Mouse (Mus musculus) ES-E14 (cell line): ENCODE measurements around the gene Nprl2.

ENCODE experiments used
- HCFC1 ChIP-seq: IDR thresholded peaks from 2 replicates; pipeline ENCODE4 v1.6.1; 2012; ENCODE audit warnings: low read length, inconsistent platforms, borderline replicate concordance; ENCODE audit not compliant: insufficient read depth
- MAFK ChIP-seq: IDR thresholded peaks from 2 replicates; pipeline ENCODE4 v1.6.1; 2014; ENCODE audit warnings: mild to moderate bottlenecking, low read depth, low read length, inconsistent platforms; ENCODE audit not compliant: insufficient read depth

DNA sequence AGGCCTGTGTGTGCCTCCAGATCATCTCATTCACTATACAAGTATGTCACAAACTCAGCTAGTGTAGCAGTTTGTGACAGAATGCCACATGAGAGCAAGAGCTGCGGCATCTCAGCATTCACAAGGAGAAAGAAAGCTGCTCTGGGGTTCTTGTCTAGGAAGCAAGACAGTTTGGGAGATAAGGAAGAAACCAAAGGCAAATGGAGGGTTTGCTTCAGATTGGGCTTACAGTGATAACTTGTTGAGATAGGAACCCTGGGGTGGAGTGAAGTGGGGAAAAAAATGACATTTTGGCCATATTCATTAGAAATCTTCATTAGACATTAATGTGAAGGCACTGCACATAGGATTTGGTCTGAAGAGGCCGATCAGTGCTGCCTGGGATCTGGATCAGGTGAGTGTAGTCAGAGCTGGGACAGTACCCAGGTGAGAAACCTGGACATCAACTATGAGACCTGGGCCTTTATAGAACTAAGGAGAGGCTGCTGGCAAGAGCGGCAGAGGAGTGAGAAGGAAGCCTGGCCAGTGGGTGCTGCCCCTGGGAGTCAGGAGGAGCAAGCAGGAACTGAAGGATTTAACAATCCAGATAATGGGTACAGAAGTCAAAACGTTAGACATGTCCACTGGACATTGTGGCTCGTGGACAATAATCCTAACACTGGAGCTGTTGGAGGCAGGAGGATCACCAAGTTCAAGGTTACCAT, 10.8 kb downstream of the Nprl2 start:
- no peak for TF ChIP-seq MAFK
- no peak for TF ChIP-seq HCFC1
